Mouse (Mus musculus) R1 (cell line): ENCODE results near the gene Hes1.

Experiments used
- DNase-seq: peaks from one replicate; pipeline ENCODE4 v3.0.0-alpha.2; 2018; ENCODE audit warnings: low read depth, low spot score

Hes1 gene

DNA sequence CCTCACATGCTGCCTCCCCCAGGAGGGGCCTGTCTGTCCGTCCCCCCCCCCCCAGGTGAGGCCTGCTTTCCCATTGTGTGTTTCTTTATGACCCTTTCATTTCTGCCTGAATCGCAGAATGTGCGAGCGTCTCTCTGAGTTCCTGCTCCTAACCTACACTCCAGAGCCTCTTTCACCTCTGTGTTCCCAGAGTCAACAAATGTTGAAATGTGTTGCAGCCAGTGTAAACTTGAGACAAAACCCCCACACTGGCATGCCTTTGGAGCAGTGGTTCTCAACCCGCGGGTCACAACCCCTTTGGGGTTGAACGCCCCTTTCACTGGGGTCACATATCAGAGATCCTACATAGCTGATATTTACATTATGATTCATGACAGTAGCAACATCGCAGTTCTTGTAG lies 49.6 kb downstream of the Hes1 start:
- no peak for DNase-seq

GRCm38 (mm10) chr16:30114451-30114850 lies 50.3 kb downstream of the Hes1 start:
- no peak for DNase-seq
